Mouse (Mus musculus) left cerebral cortex, adult 9 months (tissue): ENCODE measurements at regions not wholly inside any gene's neighbourhood (a gene's known extent, or its start where the extent isn't known, plus 50 kb on each side); places are given as distances from the start of the nearest gene placed in this dataset.

Source experiments
- DNase-seq, 2 experiments: peaks; one replicate each; pipeline ENCODE4 v3.0.0; 2022; ENCODE audit warnings: low spot score in 2 of 2

- peak in 1 of 2 experiments; percentile 83 for DNase-seq
Measured at GRCm38 (mm10) chr16:95647854-95648253, 54.0 kb upstream of the Ets2 start.

GRCm38 (mm10) chr16:95642784-95643590 lies 56.6 kb upstream of the Erg start:
- peak in 1 of 2 experiments; percentile 30 for DNase-seq

- DNase-seq = no peak
Measured at GRCm38 (mm10) chr16:95640670-95641069, 54.3 kb upstream of the Erg start.

GRCm38 (mm10) chr16:95639677-95640076 lies 53.3 kb upstream of the Erg start:
- DNase-seq = no peak

- DNase-seq = no peak
Measured at GRCm38 (mm10) chr16:95637850-95638249, 51.5 kb upstream of the Erg start.

- no peak for DNase-seq
Measured at GRCm38 (mm10) chr16:95636615-95637014, 50.2 kb upstream of the Erg start.
